Mouse (Mus musculus) testis, adult 2 months (tissue): ENCODE data around the gene Eva1c.

Experiments used
- CTCF ChIP-seq: fragments of 200-500 bp; IDR thresholded peaks from 2 replicates; pipeline ENCODE4 v1.5.1; 2012; ENCODE audit warnings: low read depth, mild to moderate bottlenecking, inconsistent platforms, low read length, moderate library complexity; ENCODE audit not compliant: control insufficient read depth, insufficient read depth, insufficient replicate concordance
- POLR2A ChIP-seq: fragments of 200-500 bp; IDR thresholded peaks from 2 replicates; pipeline ENCODE4 v1.6.1; 2012; ENCODE audit warnings: low read depth, mild to moderate bottlenecking, inconsistent platforms, low read length, moderate library complexity; ENCODE audit not compliant: control insufficient read depth

DNA sequence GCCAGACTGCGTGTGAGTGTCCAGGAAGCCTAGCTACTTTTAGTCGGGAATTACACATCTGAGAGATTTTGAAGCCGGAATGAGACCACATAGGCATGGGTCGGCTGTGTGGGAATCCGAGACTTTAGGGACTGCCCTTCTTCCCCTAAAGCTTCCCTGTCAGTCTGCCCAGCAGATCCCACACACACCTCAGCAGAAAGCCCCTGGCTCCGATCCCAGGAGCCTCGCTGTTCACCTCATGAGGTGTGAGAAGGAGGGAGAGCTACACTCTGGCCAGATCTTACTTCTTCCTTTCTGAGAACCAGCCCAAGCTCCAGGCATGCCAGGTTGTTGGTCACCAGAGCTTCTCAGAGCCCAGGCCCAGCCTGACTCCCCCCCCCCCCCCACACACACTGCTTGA, 38.2 kb downstream of the Eva1c start:
- TF ChIP-seq CTCF (no peak), POLR2A (no peak)
